Mouse (Mus musculus) intestine, embryonic 16.5 days (tissue): ENCODE results near the gene Sprr2b. TPM values are rescaled to one million over a fixed set of nuclear protein-coding genes. Genes with fewer than 3 reads are reported as not detected.

Experiments
- ATAC-seq: fragments of 200-750 bp; cut with Nextera tagmentation; 2 replicates; pipeline ENCODE4 v1.8.0; 2017; ENCODE audit warnings: moderate TSS enrichment, moderate library complexity
- H3K27ac ChIP-seq: fragments of 300-500 bp; sonication (generic); 2 replicates; pipeline ENCODE4 v1.5.1; 2014; ENCODE audit warnings: mild to moderate bottlenecking, low read length
- H3K27me3 ChIP-seq: fragments of 300-500 bp; sonication (generic); replicated peaks from 2 replicates; pipeline ENCODE4 v1.6.1; 2014; ENCODE audit warnings: low read length, control low read depth, mixed read lengths; ENCODE audit not compliant: control insufficient read depth, insufficient read depth
- H3K36me3 ChIP-seq: fragments of 300-500 bp; sonication (generic); 2 replicates; pipeline ENCODE4 v1.6.1; 2014; ENCODE audit warnings: low read length, control low read depth; ENCODE audit not compliant: control insufficient read depth, insufficient read depth
- H3K4me1 ChIP-seq: fragments of 300-500 bp; sonication (generic); 2 replicates; pipeline ENCODE4 v1.6.1; 2014; ENCODE audit warnings: low read length, control low read depth, mixed read lengths; ENCODE audit not compliant: control insufficient read depth, insufficient read depth
- H3K4me2 ChIP-seq: fragments of 300-500 bp; sonication (generic); 2 replicates; pipeline ENCODE4 v1.6.1; 2014; ENCODE audit warnings: low read depth, low read length, control low read depth
- H3K4me3 ChIP-seq: fragments of 300-500 bp; sonication (generic); 2 replicates; pipeline ENCODE4 v1.5.1; 2014; ENCODE audit warnings: mild to moderate bottlenecking, low read length
- H3K9ac ChIP-seq: fragments of 300-500 bp; sonication (generic); 2 replicates; pipeline ENCODE4 v1.6.1; 2014; ENCODE audit warnings: low read depth, low read length
- H3K9me3 ChIP-seq: fragments of 300-500 bp; sonication (generic); 2 replicates; pipeline ENCODE4 v1.6.1; 2016; ENCODE audit warnings: low read length, control low read depth; ENCODE audit not compliant: control insufficient read depth
- WGBS: fragments of 180-500 bp; shearing (Covaris S2); extraction: QIAGEN DNeasy Blood & Tissue Kit; methylation state at CpG from one replicate; pipeline ENCODE4 v1.1.7; 2014; 5-methylcytosine and 5-hydroxymethylcytosine counted together
- polyA plus RNA-seq: library from polyadenylated mRNA; unstranded; fragments of >200 nt; fragmentation: Nextera tagmentation; extraction: Ambion mirVana; gene quantifications from 2 replicates; pipeline ENCODE4 v1.2.1, GENCODE M21; 2015

Gene Sprr2b
- polyA plus RNA-seq, 1 experiment from 2014 or later, result not detected

GRCm38 (mm10) chr3:92336278-92336677 is 19.9 kb downstream of the Sprr2b start:
- Histone ChIP-seq H3K4me3 (no peak overlapping the region), H3K4me2 (no peak overlapping the region), H3K36me3 (no peaks in the 10 kb centered on the region), H3K9ac (no peak overlapping the region), H3K9me3 (no peaks in the 10 kb centered on the region), H3K27me3 (no peaks in the 10 kb centered on the region), H3K4me1 (no peaks in the 10 kb centered on the region), H3K27ac (no peak overlapping the region)
- ATAC-seq, result peak; percentile 90
- WGBS, result 62% methylated on average over 1 of the region's 1 CpGs

DNA sequence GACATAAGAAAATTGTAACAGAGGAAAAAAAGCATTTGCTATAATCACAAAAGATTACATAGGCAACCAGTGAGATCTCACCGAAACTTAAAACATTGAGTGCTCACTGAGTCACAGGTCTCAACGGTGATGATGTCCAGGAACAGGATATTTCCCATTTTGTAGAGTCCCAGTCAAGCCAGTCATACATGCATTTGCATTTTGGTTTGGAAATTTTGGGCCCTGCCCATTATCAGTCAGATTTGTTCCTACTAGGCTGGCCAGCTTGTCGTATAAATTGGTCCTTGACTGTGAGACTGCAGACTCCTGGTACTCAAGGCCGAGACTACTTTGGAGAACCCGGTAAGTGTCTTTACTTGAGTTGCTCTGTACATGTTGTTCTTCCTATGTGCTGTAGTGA is 22.4 kb downstream of the Sprr2b start, which contains the start of gene Sprr2d:
TSS of gene Sprr2d (plus strand) at position 301 of the 400 bp plus-strand sequence.
- Histone ChIP-seq H3K9ac (no peak within 1 kb of the TSS), H3K36me3 (no peaks in the 10 kb centered on the region), H3K4me3 (no peak within 1 kb of the TSS), H3K27ac (no peak within 1 kb of the TSS), H3K9me3 (no peaks in the 10 kb centered on the region), H3K27me3 (no peaks in the 10 kb centered on the region), H3K4me2 (no peak within 1 kb of the TSS), H3K4me1 (no peaks in the 10 kb centered on the region)
- 91% methylated on average over 5 of the region's 5 CpGs for WGBS
- ATAC-seq, result no peak

GRCm38 (mm10) chr3:92351843-92352242 is 35.4 kb downstream of the Sprr2b start, which contains the start of gene Sprr2e:
Gene Sprr2e, plus strand, starts transcription at chr3:92352143.
- H3K9me3 ChIP-seq, result no peaks in the 10 kb centered on the region
- no peak within 1 kb of the TSS for H3K9ac ChIP-seq
- H3K27ac ChIP-seq, result no peak within 1 kb of the TSS
- no peak within 1 kb of the TSS for H3K4me3 ChIP-seq
- H3K36me3 ChIP-seq, result no peaks in the 10 kb centered on the region
- no peaks in the 10 kb centered on the region for H3K4me1 ChIP-seq
- WGBS, result 82% methylated on average over 2 of the region's 2 CpGs
- ATAC-seq, result no peak
- no peak within 1 kb of the TSS for H3K4me2 ChIP-seq
- H3K27me3 ChIP-seq, result no peaks in the 10 kb centered on the region

GRCm38 (mm10) chr3:92361619-92362018 is 45.2 kb downstream of the Sprr2b start:
- no peaks in the 10 kb centered on the region for H3K27me3 ChIP-seq
- ATAC-seq, result no peak
- H3K27ac ChIP-seq, result no peak overlapping the region
- no peak overlapping the region for H3K4me3 ChIP-seq
- no peak overlapping the region for H3K4me2 ChIP-seq
- no peaks in the 10 kb centered on the region for H3K36me3 ChIP-seq
- H3K4me1 ChIP-seq, result no peaks in the 10 kb centered on the region
- no peaks in the 10 kb centered on the region for H3K9me3 ChIP-seq
- no peak overlapping the region for H3K9ac ChIP-seq

DNA sequence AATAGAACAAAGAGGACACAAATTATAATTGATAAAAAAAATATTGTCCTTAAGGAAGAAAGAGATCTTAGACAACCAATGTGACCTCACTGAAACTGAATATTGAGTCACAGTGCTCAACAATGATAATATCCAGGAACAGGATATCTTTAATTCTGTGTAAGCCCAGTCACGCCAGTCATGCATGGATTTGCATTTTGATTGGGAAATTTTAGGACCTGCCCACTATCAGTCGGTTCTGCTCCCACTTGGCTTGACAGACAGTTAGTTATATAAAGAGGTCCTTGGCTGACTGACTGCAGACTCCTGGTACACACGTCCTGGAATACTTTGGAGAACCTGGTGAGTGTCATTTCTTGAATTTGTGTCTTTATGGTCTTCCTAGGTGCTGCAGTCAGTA is 48.5 kb downstream of the Sprr2b start, which contains the start of gene Sprr2f:
TSS of gene Sprr2f (plus strand) at position 301 of the 400 bp plus-strand sequence.
- Histone ChIP-seq H3K4me1 (no peaks in the 10 kb centered on the region), H3K27me3 (no peaks in the 10 kb centered on the region), H3K9ac (no peak within 1 kb of the TSS), H3K4me3 (no peak within 1 kb of the TSS), H3K9me3 (no peaks in the 10 kb centered on the region), H3K36me3 (no peaks in the 10 kb centered on the region), H3K4me2 (no peak within 1 kb of the TSS), H3K27ac (no peak within 1 kb of the TSS)
- no peak for ATAC-seq
- 70% methylated on average over 3 of the region's 3 CpGs for WGBS

Other genes starting within 250 kb of the Sprr2b start
- 0.17 and 0.50 TPM in 2 replicates for gene Lor, start 233.5 kb upstream of the Sprr2b start, polyA plus RNA-seq
- gene Prr9, start 192.7 kb upstream of the Sprr2b start, polyA plus RNA-seq, result not detected in 2 replicates
- not detected in 2 replicates for gene Lelp1, start 173.9 kb upstream of the Sprr2b start, polyA plus RNA-seq
- 3.6 and 4.3 TPM in 2 replicates for gene Sprr2a1, start 100.8 kb upstream of the Sprr2b start, polyA plus RNA-seq
- gene Sprr2a2, start 100.7 kb upstream of the Sprr2b start, polyA plus RNA-seq, result 161 and 190 TPM in 2 replicates
- gene Sprr2a3, start 31.2 kb upstream of the Sprr2b start, polyA plus RNA-seq, result 15.2 and 18.4 TPM in 2 replicates
- not detected in 2 replicates for gene Sprr2d, start 22.5 kb downstream of the Sprr2b start, polyA plus RNA-seq
- not detected in 2 replicates for gene Sprr2e, start 35.5 kb downstream of the Sprr2b start, polyA plus RNA-seq
- not detected in 2 replicates for gene Sprr2f, start 48.6 kb downstream of the Sprr2b start, polyA plus RNA-seq
- gene Sprr2h, start 69.1 kb downstream of the Sprr2b start, polyA plus RNA-seq, result not detected in 2 replicates
- gene Sprr2i, start 91.4 kb downstream of the Sprr2b start, polyA plus RNA-seq, result not detected in 2 replicates
- gene Sprr2j-ps, start 101.5 kb downstream of the Sprr2b start, polyA plus RNA-seq, result not detected in 2 replicates
- 5.4 and 6.0 TPM in 2 replicates for gene Gm9774, start 112.8 kb downstream of the Sprr2b start, polyA plus RNA-seq
- gene Sprr2k, start 116.0 kb downstream of the Sprr2b start, polyA plus RNA-seq, result not detected in 2 replicates
- gene Sprr1b, start 122.2 kb downstream of the Sprr2b start, polyA plus RNA-seq, result 0.22 TPM in 1 of 2 replicates, not detected in the other
- not detected in 2 replicates for gene Sprr3, start 142.1 kb downstream of the Sprr2b start, polyA plus RNA-seq
- gene Sprr1a, start 169.3 kb downstream of the Sprr2b start, polyA plus RNA-seq, result 0.34 and 1.0 TPM in 2 replicates
- not detected in 2 replicates for gene Sprr4, start 183.9 kb downstream of the Sprr2b start, polyA plus RNA-seq
- gene 2310046K23Rik, start 217.9 kb downstream of the Sprr2b start, polyA plus RNA-seq, result not detected in 2 replicates